Mouse (Mus musculus) splenic B cell, adult 2 months (primary cell): ENCODE data around the gene Ifngr1.

Experiments used
- DNase-seq: peaks from one replicate; pipeline ENCODE4 v3.0.0-alpha.2; 2011; ENCODE audit warnings: low read depth, low spot score
- H3K27me3 ChIP-seq: 2 replicates; pipeline ENCODE4 v1.6.1; 2012; ENCODE audit warnings: mild to moderate bottlenecking, low read length, moderate library complexity, mixed read lengths; ENCODE audit not compliant: control insufficient read depth, poor library complexity, insufficient read depth, severe bottlenecking
- H3K36me3 ChIP-seq: 2 replicates; pipeline ENCODE4 v1.6.1; 2012; ENCODE audit warnings: mild to moderate bottlenecking, low read length, moderate library complexity, mixed read lengths; ENCODE audit not compliant: control insufficient read depth, poor library complexity, insufficient read depth, severe bottlenecking

Ifngr1 gene

DNA sequence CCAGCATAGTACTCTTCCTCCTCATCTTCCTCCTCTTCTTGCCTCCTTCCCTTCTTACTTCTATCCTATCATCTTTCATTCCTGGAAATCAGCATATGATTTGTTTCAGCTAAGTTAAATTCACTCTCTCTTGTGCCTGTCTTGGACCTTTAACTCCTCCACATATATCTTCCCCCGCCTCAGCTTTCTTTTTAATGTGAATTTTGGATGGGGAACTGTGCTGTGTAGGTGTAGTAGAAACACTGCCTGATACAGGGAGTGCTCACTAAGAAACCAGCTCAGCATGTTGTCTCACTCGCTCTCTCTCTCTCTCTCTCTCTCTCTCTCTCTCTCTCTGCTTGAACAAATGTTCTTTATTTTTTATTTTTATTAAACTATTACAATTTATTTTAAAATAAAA lies 53.4 kb downstream of the Ifngr1 start:
- Histone ChIP-seq H3K27me3 (no peaks in the 10 kb centered on the region), H3K36me3 (no peaks in the 10 kb centered on the region)
- no peak for DNase-seq

DNA sequence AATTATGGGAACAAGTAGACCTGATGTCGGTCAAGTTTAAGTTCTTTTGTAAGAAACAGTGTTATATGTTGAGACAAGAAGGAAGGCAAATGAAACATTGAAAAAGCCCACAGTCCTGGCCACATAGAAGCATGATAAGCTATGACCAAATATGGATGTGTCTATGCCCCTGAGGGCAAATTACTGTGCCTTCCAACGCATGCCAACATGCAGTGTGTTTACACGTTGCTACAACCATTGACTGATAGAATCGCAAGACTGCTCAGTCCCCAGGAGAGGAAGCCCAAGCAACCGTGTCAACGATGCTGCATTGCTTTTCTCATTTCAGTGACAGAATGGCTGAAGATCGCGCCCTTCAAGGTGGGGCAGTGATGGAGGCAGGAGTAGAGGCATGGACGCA lies 65.7 kb downstream of the Ifngr1 start:
- peak; percentile 81 for DNase-seq
- H3K27me3 ChIP-seq, result no peaks in the 10 kb centered on the region
- no peaks in the 10 kb centered on the region for H3K36me3 ChIP-seq
